Mouse (Mus musculus) frontal cortex, adult (tissue): Measurements from ENCODE around the gene Dkkl1.
"Not testable (repeated sequence)": the region's sequence is repeated elsewhere in the genome, so short reads cannot be mapped to it uniquely, and the experiment has no call there.

ENCODE experiments used
- ATAC-seq: cut with Nextera tagmentation; 2 replicates; pipeline ENCODE4 v1.9.2; 2017; ENCODE audit warnings: mild to moderate bottlenecking, moderate library complexity, mixed read lengths; ENCODE audit not compliant: low TSS enrichment

Gene Dkkl1

GRCm38 (mm10) chr7:45211851-45212251 is at the start of gene Dkkl1:
Gene Dkkl1 (minus strand): TSS chr7:45212147.
- ATAC-seq: peak; percentile 50; the same call in 1 of the 2 replicates

- ATAC-seq: no peak
Measured at GRCm38 (mm10) chr7:45259281-45259680, 47.3 kb upstream of the Dkkl1 start.

DNA sequence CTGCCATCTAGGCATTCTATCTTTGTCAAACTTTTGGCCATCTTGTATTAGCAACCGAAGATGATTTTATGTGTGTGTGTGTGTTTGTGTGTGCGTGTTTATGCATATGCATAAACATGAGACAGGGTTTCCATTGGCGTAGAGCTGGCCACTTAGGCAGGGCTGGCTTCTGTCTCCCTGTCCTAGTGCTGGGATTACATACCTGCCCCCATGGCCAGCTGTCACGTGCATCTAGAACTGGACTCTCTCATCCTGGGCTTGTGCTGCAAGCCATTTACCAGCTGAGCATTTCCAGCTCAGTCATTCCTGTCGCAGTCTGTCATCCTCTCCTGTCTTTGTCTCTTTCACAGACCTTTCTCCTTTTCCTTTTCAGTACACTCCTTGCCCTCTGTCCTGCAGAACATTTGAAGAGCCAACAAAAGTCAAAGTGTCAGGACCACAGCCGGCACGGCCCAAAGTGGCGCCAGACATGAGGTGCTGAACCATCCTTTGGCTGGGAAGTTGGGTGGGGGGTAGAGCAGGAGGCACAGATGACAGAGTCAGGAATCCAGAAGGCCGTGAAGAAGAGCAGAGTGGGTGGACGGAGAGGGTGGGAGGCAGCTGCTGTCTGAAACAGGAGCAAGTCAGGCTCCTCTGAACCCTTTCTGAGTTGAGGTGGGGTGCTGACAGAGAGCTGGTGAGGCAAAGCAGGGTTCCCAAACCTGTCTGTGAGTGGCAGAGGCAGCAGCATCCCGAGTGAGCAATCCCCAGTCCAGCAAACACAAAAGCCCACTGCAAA is 45.3 kb upstream of the Dkkl1 start:
- peak; percentile 76; the same call in 1 of the 2 replicates for ATAC-seq

DNA sequence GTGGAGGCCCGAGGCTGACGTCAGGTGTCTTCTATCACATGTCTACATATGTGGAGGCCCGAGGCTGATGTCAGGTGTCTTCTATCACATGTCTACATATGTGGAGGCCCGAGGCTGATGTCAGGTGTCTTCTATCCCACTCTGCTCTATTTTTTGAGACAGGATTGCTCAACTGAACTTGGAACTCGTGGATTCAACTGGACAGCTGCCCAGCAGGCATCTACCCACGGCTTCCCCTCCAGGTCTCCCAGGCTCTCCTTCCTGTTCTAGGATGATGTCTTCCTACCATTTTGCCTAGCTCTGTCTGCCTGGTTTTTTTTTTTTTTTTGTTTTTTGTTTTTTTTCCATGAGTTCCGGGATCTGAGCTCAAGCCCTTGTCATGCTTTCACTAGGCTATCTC is 43.9 kb upstream of the Dkkl1 start:
- not testable (repeated sequence) for ATAC-seq

DNA sequence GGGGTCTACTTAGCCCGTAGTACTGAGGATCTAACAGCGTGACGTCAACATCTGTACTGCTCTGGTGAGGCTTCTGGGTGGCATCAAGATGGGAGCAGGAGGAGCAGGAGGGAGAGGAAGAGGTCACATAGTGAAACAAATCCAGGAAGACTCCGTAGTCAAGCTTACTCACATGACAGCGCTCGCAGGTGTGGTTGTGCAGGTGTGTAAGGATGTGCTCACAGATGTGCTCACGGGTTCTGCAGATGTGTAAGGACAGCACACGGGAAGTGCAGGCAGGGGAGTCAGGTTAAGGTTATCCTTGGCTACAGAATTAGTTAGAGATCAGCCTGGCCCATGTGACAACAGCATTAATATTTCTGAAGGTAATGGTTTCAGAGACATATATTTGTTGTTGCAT is 41.9 kb upstream of the Dkkl1 start:
- no peak for ATAC-seq

GRCm38 (mm10) chr7:45247666-45248065 is 35.7 kb upstream of the Dkkl1 start:
- no peak for ATAC-seq

GRCm38 (mm10) chr7:45241389-45241749 is 29.4 kb upstream of the Dkkl1 start:
- no peak for ATAC-seq

GRCm38 (mm10) chr7:45240633-45241388 is 28.9 kb upstream of the Dkkl1 start, which contains the start of gene Slc6a16:
Gene Slc6a16 (plus strand): TSS chr7:45241085.
- ATAC-seq: no peak

GRCm38 (mm10) chr7:45240109-45240508 is 28.2 kb upstream of the Dkkl1 start:
- no peak for ATAC-seq

DNA sequence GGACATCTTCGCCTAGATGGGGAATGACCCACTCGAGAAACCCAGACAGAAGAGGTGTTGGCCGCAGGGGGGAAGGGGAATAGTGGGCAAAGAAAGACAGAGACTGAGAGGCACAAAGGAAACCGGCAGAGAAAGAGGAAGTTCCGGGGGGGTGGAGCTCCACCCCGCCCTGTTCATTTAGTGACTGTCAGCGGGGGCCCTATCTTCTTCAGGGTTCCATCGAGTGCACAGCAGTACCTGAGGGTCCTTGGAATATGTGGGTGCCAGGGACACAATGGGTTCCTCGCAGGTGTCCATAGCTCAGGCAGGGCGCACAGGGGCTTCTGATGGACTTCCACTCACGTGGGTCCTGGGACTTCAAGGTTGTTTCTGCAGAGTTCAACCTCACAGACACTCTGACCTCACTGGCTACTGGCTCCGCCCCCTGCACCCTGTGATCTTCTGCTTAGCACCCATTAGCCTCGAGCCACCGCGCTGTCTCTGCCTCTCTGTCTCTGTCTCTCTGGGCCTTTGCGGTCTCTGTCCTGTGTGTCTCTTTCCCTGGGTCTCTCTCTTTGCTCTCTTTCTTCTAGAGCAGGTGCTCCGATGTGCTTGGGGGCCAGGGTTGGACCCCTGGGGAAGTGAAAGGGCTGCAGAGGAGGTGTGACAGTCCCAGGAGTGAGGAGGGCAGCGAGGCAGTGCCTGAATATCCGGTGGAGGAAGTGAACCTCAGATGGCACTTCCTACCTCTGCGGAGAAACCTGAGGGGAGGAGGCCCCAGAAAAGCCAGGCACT is 27.0 kb upstream of the Dkkl1 start, which contains the start of gene Cd37:
TSS of gene Cd37 (minus strand) at position 393 of the 774 bp plus-strand sequence.
- no peak for ATAC-seq

GRCm38 (mm10) chr7:45237747-45238699 is 26.1 kb upstream of the Dkkl1 start:
- no peak for ATAC-seq

DNA sequence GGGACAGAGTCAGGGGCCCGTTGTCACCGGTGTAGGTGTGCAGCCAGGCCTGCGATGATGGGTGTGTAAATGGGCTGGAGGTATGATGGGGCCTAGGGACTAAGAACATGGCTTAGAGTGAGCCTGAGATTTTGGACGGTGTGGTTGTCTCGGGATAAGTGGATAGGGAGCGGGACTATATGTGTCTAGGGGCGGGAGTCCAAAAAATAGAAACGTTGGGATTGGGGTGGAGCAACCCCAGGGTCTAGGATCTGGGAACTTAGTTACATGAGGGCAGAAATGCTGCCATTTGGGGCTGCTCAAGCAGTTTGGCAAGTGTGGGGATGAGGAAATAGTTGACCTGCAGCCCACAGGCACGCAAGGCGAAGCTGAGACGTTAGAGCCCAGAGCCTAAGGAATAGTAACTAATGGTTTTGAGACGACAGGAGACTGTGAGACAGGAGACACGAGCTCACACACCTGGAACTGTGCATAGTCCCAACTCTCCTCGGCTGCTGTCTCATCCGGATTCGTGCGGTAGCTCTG is 23.8 kb upstream of the Dkkl1 start:
- ATAC-seq: no peak

GRCm38 (mm10) chr7:45234922-45235571 is 23.1 kb upstream of the Dkkl1 start:
- ATAC-seq: no peak

DNA sequence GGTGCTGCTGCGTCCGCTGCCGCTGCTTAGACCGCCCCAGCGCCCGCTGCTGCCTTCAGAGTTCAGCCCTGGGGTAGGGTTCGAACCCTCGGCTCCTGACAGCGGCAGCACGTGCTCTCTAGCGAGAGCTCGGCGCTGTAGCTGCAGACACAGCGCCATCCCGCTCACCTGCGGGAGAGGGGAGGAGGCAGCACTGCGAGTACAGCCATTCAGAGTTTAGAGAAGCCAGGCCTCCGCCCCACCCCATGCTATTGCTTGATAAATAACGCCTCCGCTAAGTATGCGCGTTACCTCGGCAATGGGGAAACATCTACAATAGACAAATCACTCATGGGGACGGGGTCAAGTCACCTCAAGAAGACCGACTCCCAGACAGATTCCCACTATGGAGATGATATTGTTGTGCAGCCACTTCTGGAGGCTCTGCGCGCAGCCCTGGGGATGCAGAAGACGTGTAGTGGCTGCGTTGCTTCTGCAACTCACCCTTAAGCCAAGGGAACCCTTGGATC is 22.4 kb upstream of the Dkkl1 start:
- ATAC-seq: no peak

GRCm38 (mm10) chr7:45233580-45234332 is 21.8 kb upstream of the Dkkl1 start:
- ATAC-seq: peak; percentile 81

DNA sequence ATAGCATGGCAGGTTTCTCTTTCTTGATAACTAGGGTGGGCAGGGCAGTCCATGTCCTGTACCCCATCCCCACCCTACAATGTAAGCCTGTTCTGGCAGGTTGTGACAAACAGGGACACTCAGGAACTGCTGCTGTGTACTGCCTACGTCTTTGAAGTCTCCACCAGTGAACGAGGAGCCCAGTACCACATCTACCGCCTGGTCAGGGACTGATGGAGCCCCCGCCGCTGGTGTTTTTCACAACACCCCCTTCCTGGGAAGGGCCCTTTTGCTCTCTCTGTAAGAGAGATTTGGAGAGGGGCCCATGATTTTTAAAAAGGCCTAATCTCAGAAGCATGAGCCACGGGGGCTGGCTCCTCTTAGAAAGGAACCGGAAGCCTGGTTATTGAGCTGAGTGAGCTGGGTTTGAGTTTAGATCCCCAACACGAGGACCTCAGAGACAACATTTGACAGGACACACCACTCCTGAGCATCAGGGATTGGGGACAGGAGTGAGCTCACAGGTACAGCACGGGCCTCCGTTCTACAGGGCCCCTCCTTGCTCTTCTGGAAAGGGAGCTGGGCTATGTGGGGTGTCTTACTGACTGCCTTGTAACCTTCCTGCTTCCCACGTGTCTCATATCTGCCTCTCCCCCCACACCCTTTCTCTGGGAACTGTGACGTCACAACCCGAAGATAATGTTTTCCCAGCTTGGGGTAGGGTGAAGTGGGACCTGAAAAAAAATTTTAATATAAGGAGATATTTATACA is 20.9 kb upstream of the Dkkl1 start:
- ATAC-seq: peak; percentile 62

DNA sequence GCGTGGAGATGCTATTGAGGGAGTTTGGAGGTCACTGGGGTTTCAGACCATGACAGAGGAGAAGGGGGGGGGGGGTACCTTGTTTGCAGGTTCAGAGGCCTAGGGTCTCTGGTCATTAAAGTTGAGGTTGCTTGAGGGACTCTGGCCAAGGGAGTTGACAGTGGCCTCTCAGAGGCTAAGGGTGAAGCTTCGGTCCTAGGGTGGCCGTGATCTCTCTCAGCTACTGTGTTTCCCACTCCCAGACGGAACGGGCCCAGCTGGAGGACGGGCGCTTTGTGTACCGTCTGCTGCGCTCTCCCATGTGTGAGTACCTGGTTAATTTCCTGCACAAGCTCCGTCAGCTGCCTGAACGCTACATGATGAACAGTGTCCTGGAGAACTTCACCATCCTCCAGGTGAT is 20.0 kb upstream of the Dkkl1 start:
- ATAC-seq: no peak

- no peak for ATAC-seq
Measured at GRCm38 (mm10) chr7:45231192-45231591, 19.2 kb upstream of the Dkkl1 start.
